Mouse (Mus musculus): ENCODE measurements at regions not wholly inside any gene's neighbourhood (a gene's known extent, or its start where the extent isn't known, plus 50 kb on each side); places are given as distances from the start of the nearest gene placed in this dataset.

- CTCF ChIA-PET = no interaction called here
These were observed 199.0 kb upstream of the Gm21798 start for GRCm38 (mm10) chr15:64618471-64618870.

GRCm38 (mm10) chr15:64621876-64622275 is 195.6 kb upstream of the Gm21798 start:
- CTCF ChIA-PET = no interaction called here

GRCm38 (mm10) chr15:64622591-64622990 is 194.9 kb upstream of the Gm21798 start:
- CTCF ChIA-PET = no interaction called here

GRCm38 (mm10) chr15:64626359-64626758 is 191.1 kb upstream of the Gm21798 start:
- CTCF ChIA-PET = interaction anchor here (0.7 kb wide), 1 partner anchor 448 kb away, joined by 3 read pairs; no protein-coding TSS in a partner anchor

- CTCF ChIA-PET = interaction anchor here (0.7 kb wide), 1 partner anchor 449 kb away, joined by 3 read pairs; no protein-coding TSS in a partner anchor
These were observed 190.2 kb upstream of the Gm21798 start for GRCm38 (mm10) chr15:64627258-64627657.
